Mouse (Mus musculus): ENCODE data around the gene Rdh9. TPM values are rescaled to one million over a fixed set of nuclear protein-coding genes. Genes with fewer than 3 reads are reported as not detected.

Gene Rdh9
- total RNA-seq, 2 experiments from 2014 or later, result 8.4 to 20.8 TPM

Other genes starting within 250 kb of the Rdh9 start
- gene Nxph4, start 241.8 kb upstream of the Rdh9 start, total RNA-seq (2021), result 1 to 10 TPM; 5.3 TPM
- gene Lrp1, start 155.2 kb upstream of the Rdh9 start, total RNA-seq (2021), result 100 to 1,000 TPM; 170 to 208 TPM
- 10 to 100 TPM; 64.7 to 67.8 TPM for gene Stat6, start 133.4 kb upstream of the Rdh9 start, total RNA-seq (2021)
- 1 to 10 TPM; 7.8 to 9.4 TPM for gene Nemp1, start 109.5 kb upstream of the Rdh9 start, total RNA-seq (2021)
- 10 to 100 TPM; 19.0 to 24.8 TPM for gene Nab2, start 107.8 kb upstream of the Rdh9 start, total RNA-seq (2021)
- 1 to 10 TPM; 1.0 to 2.2 TPM for gene Myo1a, start 71.2 kb upstream of the Rdh9 start, total RNA-seq (2021)
- gene Tac2, start 51.9 kb upstream of the Rdh9 start, total RNA-seq (2021), result not detected
- 10 to 100 TPM; 10.8 to 11.0 TPM for gene Zbtb39, start 36.8 kb upstream of the Rdh9 start, total RNA-seq (2021)
- gene Gpr182, start 24.7 kb upstream of the Rdh9 start, total RNA-seq (2021), result 10 to 100 TPM; 10.4 to 14.3 TPM
- under 1 TPM; 0.48 to 1.00 TPM for gene Rdh1, start 16.7 kb upstream of the Rdh9 start, total RNA-seq (2021)
- gene Rdh16f1, start 16.6 kb upstream of the Rdh9 start, total RNA-seq (2021), result 1 to 10 TPM in 1 of 2 experiments, under 1 TPM in 1; 0.70 to 1.4 TPM
- 1 to 10 TPM; 1.2 to 3.6 TPM for gene Rdh16, start 24.8 kb downstream of the Rdh9 start, total RNA-seq (2021)
- gene Rdh19, start 73.5 kb downstream of the Rdh9 start, total RNA-seq (2021), result under 1 TPM in 1 of 2 experiments, not detected in 1; 0.24 TPM
- 1 to 10 TPM; 1.8 to 2.1 TPM for gene Rdh16f2, start 90.1 kb downstream of the Rdh9 start, total RNA-seq (2021)
- 100 to 1,000 TPM in 1 of 2 experiments, 10 to 100 TPM in 1; 45.4 to 112 TPM for gene Rdh7, start 112.4 kb downstream of the Rdh9 start, total RNA-seq (2021)
- under 1 TPM; 0.42 to 0.45 TPM for gene Sdr9c7, start 122.1 kb downstream of the Rdh9 start, total RNA-seq (2021)
- gene Hsd17b6, start 231.2 kb downstream of the Rdh9 start, total RNA-seq (2021), result 10 to 100 TPM in 1 of 2 experiments, 1 to 10 TPM in 1; 9.5 to 23.7 TPM
- gene Prim1, start 238.8 kb downstream of the Rdh9 start, total RNA-seq (2021), result 10 to 100 TPM; 11.2 to 16.4 TPM

All from adrenal gland, postnatal 10 days (tissue).